Mouse (Mus musculus) layer of hippocampus, postnatal 10 days (tissue): ENCODE data around the gene Entpd7. TPM values are rescaled to one million over a fixed set of nuclear protein-coding genes. Genes with fewer than 3 reads are reported as not detected.

Source experiments
- DNase-seq, 2 experiments: peaks; one replicate each; pipeline ENCODE4 v3.0.0; 2021; ENCODE audit warnings: low spot score in 2 of 2
- long read RNA-seq: library from polyadenylated mRNA; stranded (forward); transcript quantifications from one replicate; pipeline ENCODE4 v2.0.0, GENCODE M21; 2023
- total RNA-seq, 2 experiments: library from RNA; stranded (reverse); gene quantifications; 2 replicates each; pipeline ENCODE4 v1.2.3; 2021

Entpd7 gene
- 10 to 100 TPM; 26.3 to 28.5 TPM for total RNA-seq
- long read RNA-seq, partial matches to known transcripts: 1 of 4 reads
- long read RNA-seq, other reads (novel, unspliced or antisense): 3 of 4 reads

- peak; percentile 95 to 97 for DNase-seq
These were observed at the start of gene Entpd7 for GRCm38 (mm10) chr19:43689419-43690246. Gene Entpd7, plus strand, starts transcription at chr19:43689672.

- DNase-seq: no peak
These were observed 47.6 kb upstream of the Entpd7 start for GRCm38 (mm10) chr19:43641833-43642232.

DNA sequence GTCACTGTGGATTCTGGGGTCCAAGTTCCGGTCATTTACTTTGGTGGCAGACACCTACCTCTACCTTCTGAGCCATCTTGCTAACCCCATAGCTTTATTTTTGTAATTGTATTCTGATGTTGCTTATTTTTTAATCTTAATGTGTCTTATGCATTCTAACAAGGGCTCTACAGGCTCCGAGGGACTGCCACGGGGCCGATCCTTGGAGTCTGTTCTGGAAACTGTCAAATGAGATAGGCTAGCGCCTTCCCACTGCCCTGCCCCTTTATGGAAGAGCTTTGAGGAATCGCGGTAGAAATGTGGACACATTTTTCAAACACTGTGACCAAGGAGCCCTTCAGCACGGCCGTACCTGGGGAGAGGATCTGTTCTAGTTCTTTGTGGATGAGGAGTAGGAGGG is 46.6 kb upstream of the Entpd7 start:
- no peak for DNase-seq

GRCm38 (mm10) chr19:43645508-43645907 is 44.0 kb upstream of the Entpd7 start:
- DNase-seq: no peak

GRCm38 (mm10) chr19:43646852-43647251 is 42.6 kb upstream of the Entpd7 start:
- DNase-seq: no peak

DNA sequence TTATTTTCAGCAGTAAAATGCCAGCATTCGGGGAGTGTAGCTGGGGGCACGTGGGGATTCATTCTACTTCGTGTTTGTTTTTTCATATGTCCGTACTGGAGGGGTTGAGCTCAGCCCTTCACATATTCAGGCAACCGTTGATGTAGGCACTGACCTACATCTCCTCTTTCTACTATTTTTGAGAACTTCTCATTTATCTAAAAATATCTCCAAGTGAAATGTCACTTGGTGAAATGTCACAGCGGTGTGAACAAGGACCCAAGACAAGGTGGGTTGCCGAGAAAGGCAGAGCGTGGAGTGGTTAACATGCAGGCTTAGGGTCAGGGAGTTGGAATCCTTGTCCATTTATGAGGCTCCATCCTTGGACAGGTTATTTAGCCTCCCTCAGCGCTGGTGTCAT is 42.2 kb upstream of the Entpd7 start:
- DNase-seq: no peak

- no peak for DNase-seq
These were observed 41.1 kb upstream of the Entpd7 start for GRCm38 (mm10) chr19:43648343-43648742.

DNA sequence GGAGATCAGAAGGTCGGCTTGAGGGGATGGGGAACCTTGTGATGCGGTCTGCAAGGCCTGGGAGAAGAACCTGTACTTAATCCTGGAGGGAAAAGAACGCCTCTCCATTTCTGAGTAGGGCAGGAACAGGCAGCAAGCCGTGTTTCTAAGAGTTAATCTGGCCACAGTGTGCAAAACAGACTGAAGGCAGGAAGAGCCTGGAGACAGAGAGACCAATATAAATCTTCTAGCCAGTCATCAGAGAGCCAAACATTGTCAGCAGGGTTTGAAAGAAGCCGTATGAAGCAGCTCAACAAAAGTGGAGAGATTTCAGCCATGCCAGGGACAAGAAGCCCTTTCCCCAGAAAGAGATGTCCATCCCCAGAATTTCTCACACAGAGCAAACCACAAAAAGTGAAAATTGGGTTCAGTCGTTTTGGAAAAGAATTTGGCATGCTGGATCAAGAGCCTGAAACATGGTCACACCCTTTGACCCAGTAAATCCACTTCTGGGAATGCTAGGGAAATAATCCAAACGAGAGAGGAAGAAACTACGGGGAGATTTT is 38.2 kb upstream of the Entpd7 start:
- no peak for DNase-seq

- DNase-seq: peak; percentile 76 to 84
These were observed 33.6 kb upstream of the Entpd7 start for GRCm38 (mm10) chr19:43655735-43656492.

- no peak for DNase-seq
These were observed 29.8 kb upstream of the Entpd7 start for GRCm38 (mm10) chr19:43659632-43660031.

- DNase-seq: no peak
These were observed 28.7 kb upstream of the Entpd7 start for GRCm38 (mm10) chr19:43660774-43661173.

DNA sequence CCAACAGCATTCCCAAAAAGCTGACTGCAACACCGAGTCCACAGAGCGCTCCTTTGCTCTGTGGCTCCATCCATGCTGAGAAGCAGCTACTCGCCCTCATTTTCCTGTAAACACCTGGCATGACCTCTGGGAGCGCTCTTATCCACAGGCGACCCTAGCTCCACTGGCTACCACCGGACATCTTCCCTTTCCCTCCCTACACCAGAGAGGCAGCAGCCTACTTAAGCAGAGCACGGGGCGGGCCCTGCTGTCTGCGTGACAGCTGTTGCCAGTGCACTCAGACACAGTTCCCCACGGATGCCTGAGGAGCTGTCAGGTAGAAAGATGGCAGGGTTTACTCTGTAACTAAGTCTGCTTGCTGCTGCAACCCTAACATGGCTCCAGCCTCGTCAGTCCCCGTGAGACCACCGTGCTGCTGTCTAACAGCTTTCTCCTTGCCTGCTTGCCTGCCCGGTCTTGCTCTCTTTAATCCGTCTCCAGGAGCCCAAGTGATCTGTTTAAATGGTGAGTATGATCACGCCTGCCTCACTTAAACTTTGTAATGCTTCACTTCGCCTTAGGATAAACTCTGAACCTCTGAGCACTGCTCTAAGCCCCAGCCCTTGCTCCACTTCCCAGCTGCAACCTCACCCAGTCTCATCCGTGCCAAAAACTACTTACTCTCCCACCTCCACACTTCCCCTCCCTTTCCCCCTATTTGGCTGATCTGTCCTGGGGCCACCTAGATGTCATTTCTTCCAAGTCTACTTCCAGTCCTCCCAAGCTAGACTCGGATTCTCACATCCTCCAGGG is 27.1 kb upstream of the Entpd7 start:
- DNase-seq: no peak

- DNase-seq: no peak
These were observed 26.0 kb upstream of the Entpd7 start for GRCm38 (mm10) chr19:43663471-43663870.

GRCm38 (mm10) chr19:43665441-43666048 is 23.9 kb upstream of the Entpd7 start:
- peak; percentile 60 to 63 for DNase-seq

- DNase-seq: no peak
These were observed 22.6 kb upstream of the Entpd7 start for GRCm38 (mm10) chr19:43666661-43667429.

GRCm38 (mm10) chr19:43667430-43667809 is 22.1 kb upstream of the Entpd7 start:
- DNase-seq: no peak

- no peak for DNase-seq
These were observed 20.2 kb upstream of the Entpd7 start for GRCm38 (mm10) chr19:43669136-43669759.

DNA sequence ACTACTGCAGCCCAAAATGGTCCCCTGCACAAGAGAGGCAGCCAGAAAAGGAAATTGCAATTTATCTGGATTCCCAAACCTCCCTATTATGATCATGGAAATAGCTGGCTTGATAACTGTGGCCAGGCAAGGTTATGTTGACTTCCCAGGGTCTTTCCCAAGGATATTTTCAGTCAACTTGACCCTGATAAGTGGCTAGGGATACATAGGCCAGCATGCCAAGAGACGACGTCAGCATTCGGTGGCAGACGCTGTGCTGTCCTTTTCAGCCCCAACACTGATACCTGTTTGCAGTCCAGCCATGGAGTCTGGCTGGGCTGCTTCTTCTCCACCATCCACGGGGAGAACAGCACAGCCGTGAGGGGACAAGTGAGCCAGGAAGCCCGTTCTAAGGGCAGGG is 18.4 kb upstream of the Entpd7 start:
- no peak for DNase-seq

DNA sequence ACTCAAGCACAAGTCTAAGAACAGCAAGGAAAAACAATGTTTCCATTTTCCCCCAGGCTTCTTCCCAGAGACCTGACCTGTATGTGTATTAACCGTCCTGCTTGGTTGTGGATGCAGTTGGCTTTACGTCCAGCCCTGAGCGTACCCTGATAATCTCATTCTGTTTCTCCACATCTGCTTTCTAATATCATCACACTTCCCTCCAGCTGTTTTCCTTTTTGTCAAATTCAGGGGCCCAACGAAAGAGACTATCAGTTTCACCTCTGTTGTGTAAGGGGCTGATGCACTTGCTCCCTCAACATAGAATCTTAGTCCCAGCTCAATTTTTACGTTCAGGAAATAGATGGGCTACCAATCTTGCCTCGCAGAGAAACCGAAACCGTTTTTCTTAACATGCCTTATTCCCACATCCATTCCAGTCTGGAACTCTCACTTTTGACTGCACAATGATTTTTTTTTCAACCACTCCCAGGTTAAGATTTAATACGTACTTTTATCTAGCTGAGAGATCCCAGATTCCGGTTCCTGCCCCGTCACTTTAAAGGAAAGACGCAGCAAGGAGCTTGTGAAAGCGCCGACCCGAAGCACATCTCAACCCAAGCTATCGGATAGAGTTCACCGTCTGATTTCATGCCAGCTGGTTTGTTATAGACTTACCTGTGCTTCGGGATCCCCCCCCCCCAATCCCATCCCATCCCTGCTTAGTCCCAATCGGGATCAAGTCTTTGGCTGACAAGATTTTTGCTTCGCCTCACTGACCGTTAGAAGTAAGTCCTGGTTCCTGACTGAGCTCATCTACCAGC is 15.8 kb upstream of the Entpd7 start:
- DNase-seq: no peak
